Mouse (Mus musculus): ENCODE results near the gene Hist1h3e. TPM values are rescaled to one million over a fixed set of nuclear protein-coding genes. Genes with fewer than 3 reads are reported as not detected.
A peak's percentile ranks its signal among the peaks of the same experiment; 100 is the strongest.

The Hist1h3e gene
- polyA plus RNA-seq, 1 experiment from 2014 or later, result 7.0 TPM

DNA sequence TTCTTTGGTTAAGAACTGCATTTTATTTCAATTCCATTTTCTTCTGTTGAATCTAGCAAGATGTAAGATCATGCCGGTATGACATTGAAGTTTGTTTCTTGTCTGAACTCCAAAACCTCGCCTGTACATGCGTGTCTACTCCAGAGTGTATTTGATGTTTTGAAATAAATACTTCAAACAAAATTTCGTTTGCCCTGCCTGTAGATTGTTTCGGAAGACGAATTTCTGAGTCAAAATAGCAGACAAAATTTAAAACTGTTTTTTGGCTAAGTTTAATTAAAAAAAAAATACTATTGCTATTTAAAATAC is 43.9 kb downstream of the Hist1h3e start:
- Histone ChIP-seq H3K9ac (replicated peaks) (no peak overlapping the region), H3K36me3 (no peaks in the 10 kb centered on the region), H3K4me1 (peaks cover 5% of the 10 kb centered on the region; the same call in 1 of the 2 replicates), H3K9me3 (no peaks in the 10 kb centered on the region), H3K27ac (replicated peaks) (no peak overlapping the region), H3K4me3 (peak overlapping the region; percentile 49), H3K4me2 (replicated peaks) (peak overlapping the region; percentile 58), H3K27me3 (no peaks in the 10 kb centered on the region)
- ATAC-seq (ENCODE audit: low FRiP score, low read depth), result no peak
- whole genome bisulfite sequencing, result under 1% methylated on average over 6 of the region's 6 CpGs

DNA sequence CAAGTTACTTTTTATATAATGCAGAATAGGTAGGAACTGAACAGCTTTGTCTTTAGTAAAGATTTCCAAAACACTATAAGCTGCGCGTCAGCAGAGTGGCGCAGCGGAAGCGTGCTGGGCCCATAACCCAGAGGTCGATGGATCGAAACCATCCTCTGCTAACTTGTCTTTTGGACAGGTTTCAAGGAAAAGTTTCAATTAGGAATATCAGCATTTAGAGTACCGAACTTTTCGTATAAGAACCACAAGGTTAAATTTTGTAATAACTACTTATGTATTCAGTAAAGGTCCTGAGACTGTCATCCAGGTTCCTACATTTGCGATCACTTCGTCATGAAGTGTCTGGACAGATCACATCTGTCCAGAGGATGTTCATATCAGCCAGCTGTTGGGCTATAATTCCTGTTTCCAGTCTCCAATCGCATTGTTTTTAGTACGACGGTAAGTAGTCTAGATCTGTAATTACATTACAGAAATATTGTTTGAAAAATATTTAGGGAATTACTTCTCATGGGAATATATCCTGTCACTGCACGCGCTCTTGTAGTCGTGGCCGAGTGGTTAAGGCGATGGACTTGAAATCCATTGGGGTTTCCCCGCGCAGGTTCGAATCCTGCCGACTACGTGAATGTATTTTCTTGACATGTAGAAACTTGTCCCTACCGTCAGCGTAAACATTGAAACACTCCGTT is 44.4 kb downstream of the Hist1h3e start:
- peaks cover 5% of the 10 kb centered on the region; the same call in 1 of the 2 replicates for H3K4me1 ChIP-seq
- peak overlapping the region; percentile 58 for H3K4me2 ChIP-seq (replicated peaks)
- H3K9ac ChIP-seq (replicated peaks), result no peak overlapping the region
- peak overlapping the region; percentile 49 for H3K4me3 ChIP-seq
- ATAC-seq (ENCODE audit: low FRiP score, low read depth), result peak; percentile 83
- no peaks in the 10 kb centered on the region for H3K36me3 ChIP-seq
- no peaks in the 10 kb centered on the region for H3K27me3 ChIP-seq
- H3K27ac ChIP-seq (replicated peaks), result no peak overlapping the region
- no peaks in the 10 kb centered on the region for H3K9me3 ChIP-seq
- WGBS, result under 1% methylated on average over 27 of the region's 27 CpGs

DNA sequence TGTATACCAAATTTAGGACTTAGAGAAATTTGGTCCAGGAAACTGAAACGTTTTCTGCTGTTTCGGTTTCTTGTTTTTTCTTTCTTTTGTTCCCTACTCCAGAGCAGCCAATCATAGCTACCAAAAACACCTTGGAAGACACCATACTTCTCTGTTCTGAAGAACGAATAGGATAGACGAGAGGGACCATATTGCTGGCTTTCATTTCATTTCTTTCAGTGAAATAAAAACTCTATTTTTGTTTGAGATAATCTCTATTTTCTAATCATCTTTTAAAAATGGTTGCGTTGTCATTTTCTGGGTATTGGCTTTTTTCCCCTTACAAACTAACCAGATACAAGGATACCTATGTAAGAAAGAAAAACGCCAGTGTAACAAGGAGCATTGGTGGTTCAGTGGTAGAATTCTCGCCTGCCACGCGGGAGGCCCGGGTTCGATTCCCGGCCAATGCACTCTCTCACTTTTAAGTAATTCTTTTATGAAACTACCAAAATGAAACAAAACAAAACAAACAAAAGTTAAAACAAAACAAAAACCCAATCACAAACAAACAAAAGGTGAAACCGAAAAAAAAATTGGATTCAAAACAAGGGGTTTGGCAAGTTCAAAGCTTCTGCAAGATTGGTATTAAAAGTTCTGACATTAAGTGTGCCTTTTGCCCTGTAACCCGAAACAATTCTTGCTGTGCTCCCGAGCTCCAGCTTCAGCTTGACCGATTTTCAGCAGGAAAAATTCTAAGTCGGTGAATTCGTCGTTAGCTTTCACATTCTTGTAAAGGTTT is 45.2 kb downstream of the Hist1h3e start:
- Histone ChIP-seq H3K4me2 (replicated peaks) (peak overlapping the region; percentile 58), H3K36me3 (no peaks in the 10 kb centered on the region), H3K4me1 (peaks cover 5% of the 10 kb centered on the region; the same call in 1 of the 2 replicates), H3K9me3 (no peaks in the 10 kb centered on the region), H3K27me3 (no peaks in the 10 kb centered on the region), H3K27ac (replicated peaks) (no peak overlapping the region), H3K4me3 (peak overlapping the region; percentile 49), H3K9ac (replicated peaks) (no peak overlapping the region)
- WGBS, result under 1% methylated on average over 19 of the region's 19 CpGs
- ATAC-seq (ENCODE audit: low FRiP score, low read depth), result peak; percentile 59; the same call in 1 of the 2 replicates

DNA sequence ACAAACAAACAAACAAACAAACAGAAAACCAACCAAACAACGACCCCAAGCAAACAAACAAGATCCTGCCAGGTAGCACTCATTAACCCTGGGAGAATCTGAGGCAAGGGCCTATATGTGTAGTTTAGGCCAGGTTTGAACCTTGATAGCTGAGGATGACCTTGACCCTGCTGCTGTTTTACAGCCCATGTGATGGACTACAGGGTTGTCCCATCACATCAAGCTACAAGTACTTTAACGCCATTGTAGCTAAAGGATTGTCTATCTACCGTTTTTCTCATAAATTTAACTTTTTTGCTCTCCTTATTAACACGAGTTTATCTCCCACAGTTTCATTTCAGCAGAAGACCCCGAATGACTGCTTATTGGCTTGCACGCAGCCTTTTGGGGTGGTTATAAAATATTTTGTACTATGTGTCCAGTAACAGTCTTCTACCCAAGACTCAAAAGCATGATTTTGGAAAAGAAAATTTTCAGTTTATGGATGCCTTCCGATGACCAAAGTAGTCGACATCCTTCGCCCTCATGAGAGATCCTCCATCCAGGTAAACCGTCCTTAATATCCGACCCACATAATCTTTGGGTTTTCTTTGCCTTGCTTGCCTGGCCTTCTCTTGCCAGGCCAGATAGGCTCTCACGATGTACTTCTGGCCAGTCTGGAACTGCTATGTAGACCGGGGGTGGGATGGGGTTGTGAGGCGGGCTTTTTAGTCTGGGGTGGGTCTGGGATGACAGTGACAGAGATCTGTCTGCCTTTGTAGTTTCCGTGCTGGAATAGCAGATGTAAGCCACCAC is 46.1 kb downstream of the Hist1h3e start:
- no peaks in the 10 kb centered on the region for H3K36me3 ChIP-seq
- H3K27me3 ChIP-seq, result no peaks in the 10 kb centered on the region
- H3K4me2 ChIP-seq (replicated peaks), result peak overlapping the region; percentile 58
- no peak overlapping the region; the same call in 1 of the 2 replicates for H3K9ac ChIP-seq (replicated peaks)
- no peaks in the 10 kb centered on the region for H3K9me3 ChIP-seq
- no peak overlapping the region for H3K27ac ChIP-seq (replicated peaks)
- peak; percentile 45; the same call in 1 of the 2 replicates for ATAC-seq (ENCODE audit: low FRiP score, low read depth)
- H3K4me1 ChIP-seq, result peaks cover 5% of the 10 kb centered on the region; the same call in 1 of the 2 replicates
- H3K4me3 ChIP-seq, result peak overlapping the region; percentile 49
- WGBS, result 55% methylated on average over 15 of the region's 15 CpGs

DNA sequence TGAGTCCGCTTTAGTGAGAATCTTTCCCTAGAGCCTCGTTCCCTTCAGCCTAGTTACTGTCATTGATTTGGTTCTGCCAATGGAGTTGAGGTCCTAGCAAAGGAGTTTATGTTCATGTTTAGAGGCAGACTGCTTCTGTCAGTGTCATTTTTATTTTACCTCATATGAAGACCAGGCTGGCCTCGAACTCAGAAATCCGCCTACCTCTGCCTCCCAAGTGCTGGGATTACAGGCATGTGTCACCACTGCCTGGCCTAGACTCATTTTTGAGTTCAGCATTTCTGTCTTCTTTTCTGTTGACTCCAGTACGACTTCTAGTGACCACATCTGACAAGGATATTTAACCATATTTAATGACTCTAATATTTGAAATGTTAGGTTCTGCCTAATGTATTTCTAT is 46.9 kb downstream of the Hist1h3e start:
- no peak for ATAC-seq (ENCODE audit: low FRiP score, low read depth)
- 73% methylated on average over 5 of the region's 5 CpGs for WGBS

DNA sequence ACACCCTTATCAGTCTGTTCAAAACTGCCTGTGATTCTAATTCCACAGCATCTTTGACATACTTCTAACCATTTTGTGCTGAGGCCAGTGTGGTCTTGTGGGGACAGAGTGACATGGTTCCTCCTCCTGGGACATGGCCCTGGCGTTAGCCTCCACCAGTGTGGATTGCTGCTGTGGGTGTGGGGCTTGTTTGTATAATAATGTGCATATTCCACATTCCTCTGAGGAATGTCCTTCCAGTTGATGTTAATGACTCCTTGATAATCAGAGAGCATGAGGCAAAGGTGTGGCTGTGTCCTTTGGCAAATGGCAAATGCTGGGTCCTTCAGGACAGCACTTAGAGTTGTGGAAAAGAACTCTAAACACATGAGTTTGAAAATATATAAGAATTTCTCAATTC is 48.7 kb downstream of the Hist1h3e start:
- Histone ChIP-seq H3K27ac (replicated peaks) (no peak overlapping the region), H3K4me3 (no peak overlapping the region), H3K4me2 (replicated peaks) (no peak overlapping the region), H3K4me1 (peaks cover 5% of the 10 kb centered on the region; the same call in 1 of the 2 replicates), H3K9ac (replicated peaks) (no peak overlapping the region), H3K27me3 (no peaks in the 10 kb centered on the region), H3K36me3 (no peaks in the 10 kb centered on the region), H3K9me3 (no peaks in the 10 kb centered on the region)
- ATAC-seq (ENCODE audit: low FRiP score, low read depth), result no peak
- 88% methylated on average over 1 of the region's 1 CpGs for WGBS

More for the DNA sequence above, 46.9 kb downstream of the Hist1h3e start:
- peaks cover 5% of the 10 kb centered on the region; the same call in 1 of the 2 replicates for H3K4me1 ChIP-seq
- no peaks in the 10 kb centered on the region for H3K27me3 ChIP-seq
- no peaks in the 10 kb centered on the region for H3K36me3 ChIP-seq
- H3K9ac ChIP-seq (replicated peaks), result no peak overlapping the region
- no peak overlapping the region for H3K4me3 ChIP-seq
- H3K27ac ChIP-seq (replicated peaks), result no peak overlapping the region
- H3K4me2 ChIP-seq (replicated peaks), result no peak overlapping the region
- H3K9me3 ChIP-seq, result no peaks in the 10 kb centered on the region

Small RNA genes lying within 50 kb of the gene (microRNA-seq; reads per million reads assigned to microRNA genes)
- gene Gm44297, result not detected
- gene Gm44359, result not detected
- gene Gm44394, result not detected
- gene n-TStga1, result not detected

Other genes with a start within 250 kb of the Hist1h3e start
- 66.1 and 66.9 TPM in 2 replicates for gene Zfp322a, start 193.2 kb downstream of the Hist1h3e start, polyA plus RNA-seq (2016; fragmentation: Nextera tagmentation; extraction: Ambion mirVana)
- gene Abt1, start 138.5 kb downstream of the Hist1h3e start, polyA plus RNA-seq (2016; fragmentation: Nextera tagmentation; extraction: Ambion mirVana), result 10.1 and 12.3 TPM in 2 replicates
- gene Btn1a1, start 96.5 kb downstream of the Hist1h3e start, polyA plus RNA-seq (2016; fragmentation: Nextera tagmentation; extraction: Ambion mirVana), result not detected in 2 replicates
- gene Btn2a2, start 73.5 kb downstream of the Hist1h3e start, polyA plus RNA-seq (2016; fragmentation: Nextera tagmentation; extraction: Ambion mirVana), result 0.10 and 0.17 TPM in 2 replicates
- gene Hist1h4h, start 31.3 kb downstream of the Hist1h3e start, polyA plus RNA-seq (2016; fragmentation: Nextera tagmentation; extraction: Ambion mirVana), result 4.2 and 4.4 TPM in 2 replicates
- 7.9 and 8.4 TPM in 2 replicates for gene Hist1h2af, start 28.5 kb downstream of the Hist1h3e start, polyA plus RNA-seq (2016; fragmentation: Nextera tagmentation; extraction: Ambion mirVana)
- 4.8 and 6.9 TPM in 2 replicates for gene Hist1h3g, start 26.9 kb downstream of the Hist1h3e start, polyA plus RNA-seq (2016; fragmentation: Nextera tagmentation; extraction: Ambion mirVana)
- gene Hist1h2bh, start 19.0 kb downstream of the Hist1h3e start, polyA plus RNA-seq (2016; fragmentation: Nextera tagmentation; extraction: Ambion mirVana), result 0.56 and 0.64 TPM in 2 replicates
- gene Hist1h3f, start 18.3 kb downstream of the Hist1h3e start, polyA plus RNA-seq (2016; fragmentation: Nextera tagmentation; extraction: Ambion mirVana), result 1.0 and 1.3 TPM in 2 replicates
- gene Hist1h4f, start 10.7 kb downstream of the Hist1h3e start, polyA plus RNA-seq (2016; fragmentation: Nextera tagmentation; extraction: Ambion mirVana), result 0.85 and 1.7 TPM in 2 replicates
- gene Hist1h1d, start 9.1 kb downstream of the Hist1h3e start, polyA plus RNA-seq (2016; fragmentation: Nextera tagmentation; extraction: Ambion mirVana), result 0.37 and 0.45 TPM in 2 replicates
- gene Hist1h2ae, start 8.9 kb upstream of the Hist1h3e start, polyA plus RNA-seq (2016; fragmentation: Nextera tagmentation; extraction: Ambion mirVana), result 95.2 and 113 TPM in 2 replicates
- 13.0 and 13.8 TPM in 2 replicates for gene Hist1h2bg, start 9.0 kb upstream of the Hist1h3e start, polyA plus RNA-seq (2016; fragmentation: Nextera tagmentation; extraction: Ambion mirVana)
- gene Hist1h2bf, start 11.8 kb upstream of the Hist1h3e start, polyA plus RNA-seq (2016; fragmentation: Nextera tagmentation; extraction: Ambion mirVana), result 4.5 and 5.1 TPM in 2 replicates
- 1.8 and 2.5 TPM in 2 replicates for gene Hist1h2ad, start 12.0 kb upstream of the Hist1h3e start, polyA plus RNA-seq (2016; fragmentation: Nextera tagmentation; extraction: Ambion mirVana)
- 4.6 and 5.4 TPM in 2 replicates for gene Hist1h3d, start 13.4 kb upstream of the Hist1h3e start, polyA plus RNA-seq (2016; fragmentation: Nextera tagmentation; extraction: Ambion mirVana)
- 109 and 113 TPM in 2 replicates for gene Hist1h4d, start 19.2 kb upstream of the Hist1h3e start, polyA plus RNA-seq (2016; fragmentation: Nextera tagmentation; extraction: Ambion mirVana)
- 2.5 and 2.9 TPM in 2 replicates for gene Hist1h2be, start 58.8 kb upstream of the Hist1h3e start, polyA plus RNA-seq (2016; fragmentation: Nextera tagmentation; extraction: Ambion mirVana)
- gene Hist1h1e, start 60.2 kb upstream of the Hist1h3e start, polyA plus RNA-seq (2016; fragmentation: Nextera tagmentation; extraction: Ambion mirVana), result 24.2 and 27.0 TPM in 2 replicates
- 1.1 TPM in 2 replicates for gene Hist1h2ac, start 121.6 kb upstream of the Hist1h3e start, polyA plus RNA-seq (2016; fragmentation: Nextera tagmentation; extraction: Ambion mirVana)
- 28.7 and 29.9 TPM in 2 replicates for gene Hist1h2bc, start 121.8 kb upstream of the Hist1h3e start, polyA plus RNA-seq (2016; fragmentation: Nextera tagmentation; extraction: Ambion mirVana)
- gene Hist1h1t, start 133.4 kb upstream of the Hist1h3e start, polyA plus RNA-seq (2016; fragmentation: Nextera tagmentation; extraction: Ambion mirVana), result not detected in 2 replicates
- 5.8 and 6.8 TPM in 2 replicates for gene Hist1h4c, start 136.1 kb upstream of the Hist1h3e start, polyA plus RNA-seq (2016; fragmentation: Nextera tagmentation; extraction: Ambion mirVana)
- gene Hfe, start 148.5 kb upstream of the Hist1h3e start, polyA plus RNA-seq (2016; fragmentation: Nextera tagmentation; extraction: Ambion mirVana), result 3.1 and 3.3 TPM in 2 replicates
- 13.6 and 14.0 TPM in 2 replicates for gene Hist1h1c, start 176.4 kb upstream of the Hist1h3e start, polyA plus RNA-seq (2016; fragmentation: Nextera tagmentation; extraction: Ambion mirVana)
- gene Hist1h3c, start 183.2 kb upstream of the Hist1h3e start, polyA plus RNA-seq (2016; fragmentation: Nextera tagmentation; extraction: Ambion mirVana), result 7.9 and 9.3 TPM in 2 replicates
- 2.5 and 4.5 TPM in 2 replicates for gene Hist1h2bb, start 184.4 kb upstream of the Hist1h3e start, polyA plus RNA-seq (2016; fragmentation: Nextera tagmentation; extraction: Ambion mirVana)
- 53.0 and 53.2 TPM in 2 replicates for gene Hist1h2ab, start 188.8 kb upstream of the Hist1h3e start, polyA plus RNA-seq (2016; fragmentation: Nextera tagmentation; extraction: Ambion mirVana)
- 14.7 and 16.1 TPM in 2 replicates for gene Hist1h3b, start 189.9 kb upstream of the Hist1h3e start, polyA plus RNA-seq (2016; fragmentation: Nextera tagmentation; extraction: Ambion mirVana)
- 5.0 and 8.0 TPM in 2 replicates for gene Hist1h4b, start 194.6 kb upstream of the Hist1h3e start, polyA plus RNA-seq (2016; fragmentation: Nextera tagmentation; extraction: Ambion mirVana)
- gene Hist1h4a, start 198.9 kb upstream of the Hist1h3e start, polyA plus RNA-seq (2016; fragmentation: Nextera tagmentation; extraction: Ambion mirVana), result 0.41 and 1.3 TPM in 2 replicates
- gene Hist1h3a, start 200.0 kb upstream of the Hist1h3e start, polyA plus RNA-seq (2016; fragmentation: Nextera tagmentation; extraction: Ambion mirVana), result 4.6 and 5.1 TPM in 2 replicates
- 2.3 and 3.6 TPM in 2 replicates for gene Hist1h1a, start 201.3 kb upstream of the Hist1h3e start, polyA plus RNA-seq (2016; fragmentation: Nextera tagmentation; extraction: Ambion mirVana)
- not detected in 2 replicates for gene Trim38, start 207.5 kb upstream of the Hist1h3e start, polyA plus RNA-seq (2016; fragmentation: Nextera tagmentation; extraction: Ambion mirVana)
- not detected in 2 replicates for gene Slc17a2, start 244.6 kb upstream of the Hist1h3e start, polyA plus RNA-seq (2016; fragmentation: Nextera tagmentation; extraction: Ambion mirVana)